Mouse (Mus musculus) gastrocnemius, adult 8-10 months (tissue): ENCODE measurements around the gene 4930480E11Rik. TPM values are rescaled to one million over a fixed set of nuclear protein-coding genes. Genes with fewer than 3 reads are reported as not detected.
"Not testable (repeated sequence)": the region's sequence is repeated elsewhere in the genome, so short reads cannot be mapped to it uniquely, and the experiment has no call there.

ENCODE experiments used
- DNase-seq, 2 experiments: peaks; one replicate each; pipeline ENCODE4 v3.0.0; 2022; ENCODE audit warnings: low spot score in 2 of 2
- total RNA-seq, 4 experiments: library from RNA; stranded (reverse); gene quantifications; 2 replicates each; pipeline ENCODE4 v1.2.4; 2022

Gene 4930480E11Rik
- total RNA-seq, result not detected

DNA sequence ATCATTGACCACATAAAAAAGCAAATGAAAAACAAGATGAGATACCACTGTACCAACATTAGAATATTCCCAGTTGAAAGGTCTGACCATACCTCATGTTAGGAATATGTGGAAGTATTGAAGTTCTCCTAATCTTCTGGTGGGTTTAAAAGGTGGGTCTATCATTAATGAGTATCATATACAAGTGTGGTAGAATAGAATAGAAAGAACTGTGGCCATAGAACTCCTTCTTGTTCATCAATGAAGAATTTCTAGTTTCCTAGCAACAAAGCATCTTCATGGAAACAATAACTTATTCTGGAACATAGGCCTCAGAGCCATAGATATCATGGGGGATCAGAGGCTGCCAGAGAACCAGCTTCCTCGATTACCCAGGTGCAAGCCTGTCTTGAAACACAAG lies at the start of gene 4930480E11Rik:
Gene 4930480E11Rik, plus strand, starts transcription at position 301 of the 400 bp plus-strand sequence.
- DNase-seq, result no peak

DNA sequence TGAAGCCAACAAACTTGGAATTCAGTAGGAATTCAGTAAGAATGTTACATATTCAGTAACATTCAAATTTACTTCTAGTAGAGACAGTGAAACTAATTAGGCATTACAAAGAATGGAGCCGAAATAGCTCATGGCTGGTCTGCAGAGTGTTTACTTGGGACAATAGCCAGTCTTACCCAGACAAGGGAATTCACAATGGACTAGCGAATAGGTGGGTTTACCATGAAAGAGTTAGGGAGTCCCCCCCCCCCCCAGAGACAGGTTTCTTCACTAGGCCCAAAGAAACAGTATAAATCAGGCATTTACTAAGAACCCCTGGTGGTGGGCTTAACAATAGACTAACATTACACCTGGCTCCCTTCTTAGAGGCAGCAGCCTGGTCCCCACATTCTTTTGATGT lies 33.9 kb downstream of the 4930480E11Rik start:
- DNase-seq, result not testable (repeated sequence)

Other genes with a start within 250 kb of the 4930480E11Rik start
- not detected for gene Gm5938, start 244.2 kb upstream of the 4930480E11Rik start, total RNA-seq
- not detected for gene Obp1b, start 182.9 kb upstream of the 4930480E11Rik start, total RNA-seq
- not detected for gene Gm14743, start 123.7 kb upstream of the 4930480E11Rik start, total RNA-seq
- gene Prrg1, start 214.3 kb downstream of the 4930480E11Rik start, total RNA-seq, result 1 to 10 TPM; 2.8 to 7.7 (median 5.0) TPM